Mouse (Mus musculus) hindlimb bud, embryonic 11.5 days (tissue): ENCODE data around the gene Asic4.
A peak's percentile ranks its signal among the peaks of the same experiment; 100 is the strongest.

Experiments used
- DNase-seq: peaks from one replicate; pipeline ENCODE4 v3.0.0-alpha.2; 2012; ENCODE audit warnings: low read depth, low spot score; ENCODE audit errors: extremely low spot score

The Asic4 gene

DNA sequence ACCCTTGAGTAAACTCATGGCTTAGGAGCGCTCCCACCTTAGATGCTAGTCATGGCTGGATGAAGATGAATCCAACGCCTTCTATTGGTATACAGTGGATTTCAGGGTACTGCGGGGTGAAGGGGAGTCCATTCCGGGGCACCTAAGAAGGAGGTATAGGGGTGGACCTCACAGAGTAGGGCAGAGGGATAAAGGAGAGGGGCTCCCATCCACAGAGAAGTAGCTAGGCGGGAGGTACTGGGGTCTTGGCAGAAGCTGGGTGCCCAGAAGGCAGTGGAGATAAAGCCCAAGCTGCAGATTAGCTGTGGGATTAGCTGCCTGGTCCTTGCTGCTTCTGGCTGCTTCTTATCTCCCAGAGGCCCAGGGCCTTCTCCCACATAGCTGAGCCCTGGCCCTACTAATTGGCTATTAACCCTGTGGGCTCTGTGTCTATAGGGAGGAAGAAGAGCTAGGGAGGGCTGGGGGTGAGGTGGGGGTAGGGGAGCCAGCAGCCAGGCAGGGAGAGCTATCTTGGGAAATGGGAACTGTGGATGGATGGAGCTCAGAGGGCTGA is 13.5 kb downstream of the Asic4 start:
- DNase-seq = no peak

- peak; percentile 87 for DNase-seq
Measured at GRCm38 (mm10) chr1:75467215-75467927, 17.1 kb downstream of the Asic4 start.

DNA sequence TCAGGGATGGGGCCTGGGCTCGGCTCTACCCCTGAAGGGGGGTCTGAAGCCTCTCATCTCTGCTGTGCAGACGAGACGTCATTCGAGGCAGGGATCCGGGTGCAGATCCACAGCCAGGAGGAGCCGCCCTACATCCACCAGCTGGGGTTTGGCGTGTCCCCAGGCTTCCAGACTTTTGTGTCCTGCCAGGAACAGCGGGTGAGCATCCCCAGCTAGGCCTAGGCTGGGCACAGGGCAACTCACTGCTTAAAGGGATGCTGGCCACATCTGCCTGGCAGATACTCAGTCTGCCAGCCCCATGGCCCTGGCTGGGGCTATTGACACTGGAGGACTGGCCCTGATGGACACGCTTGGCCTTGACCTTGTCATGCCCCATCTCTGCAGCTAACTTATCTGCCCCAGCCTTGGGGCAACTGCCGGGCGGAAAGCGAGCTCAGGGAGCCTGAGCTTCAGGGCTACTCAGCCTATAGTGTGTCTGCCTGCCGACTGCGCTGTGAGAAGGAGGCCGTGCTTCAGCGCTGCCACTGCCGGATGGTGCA is 19.1 kb downstream of the Asic4 start:
- no peak for DNase-seq

DNA sequence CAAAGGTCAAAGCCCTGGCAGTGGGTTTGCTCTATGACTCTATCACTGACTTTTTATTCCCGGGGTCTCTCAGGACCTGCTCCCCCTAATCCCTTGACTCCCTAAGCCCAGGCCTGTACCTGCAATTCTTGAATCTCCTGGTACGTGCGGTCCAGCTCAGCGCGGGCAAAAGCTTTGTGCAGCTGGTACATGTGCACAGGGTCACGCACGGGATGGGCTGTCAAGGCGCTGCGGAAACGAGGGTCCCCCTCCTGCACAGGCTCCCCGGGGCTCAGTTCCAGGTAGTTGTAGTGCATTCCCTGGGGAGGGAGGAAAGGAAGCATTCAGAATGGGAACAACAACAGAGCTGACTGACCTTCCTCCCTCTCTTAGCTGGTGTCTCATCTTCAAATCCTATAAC is 26.2 kb downstream of the Asic4 start:
- DNase-seq = no peak

DNA sequence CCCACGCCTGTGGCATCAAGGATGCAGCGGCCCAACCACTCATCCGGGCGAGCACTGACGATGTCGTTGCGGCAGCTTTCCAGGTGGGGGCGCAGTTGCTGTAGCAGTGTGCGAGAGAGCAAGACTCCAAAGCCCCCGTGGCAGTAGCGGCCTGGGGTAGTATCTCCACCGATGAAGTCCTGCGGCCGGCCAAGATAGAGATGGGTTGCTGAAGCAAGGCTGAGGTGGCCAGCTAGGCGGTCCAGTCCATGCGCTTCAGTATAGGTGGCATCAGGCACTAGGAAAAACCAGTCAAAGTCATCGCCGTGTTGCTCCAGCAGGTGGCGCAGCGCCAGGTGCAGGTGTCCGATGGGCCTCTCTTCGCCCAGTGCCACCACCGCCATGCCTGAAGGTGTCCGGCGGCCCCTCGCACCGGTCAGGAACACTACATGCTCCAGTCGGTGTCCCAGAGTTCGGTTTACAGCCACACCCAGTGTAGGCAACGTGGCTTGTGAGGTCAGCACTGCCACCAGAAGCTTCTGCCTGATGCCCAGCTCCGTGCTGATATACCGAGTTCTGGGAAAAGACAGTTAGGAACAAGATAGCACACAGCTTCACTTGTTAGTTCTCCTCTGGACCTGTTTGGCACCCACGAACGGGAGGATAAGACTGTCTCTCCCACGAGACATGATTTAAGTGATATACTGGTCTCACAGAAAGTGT is 27.2 kb downstream of the Asic4 start:
- DNase-seq = no peak

DNA sequence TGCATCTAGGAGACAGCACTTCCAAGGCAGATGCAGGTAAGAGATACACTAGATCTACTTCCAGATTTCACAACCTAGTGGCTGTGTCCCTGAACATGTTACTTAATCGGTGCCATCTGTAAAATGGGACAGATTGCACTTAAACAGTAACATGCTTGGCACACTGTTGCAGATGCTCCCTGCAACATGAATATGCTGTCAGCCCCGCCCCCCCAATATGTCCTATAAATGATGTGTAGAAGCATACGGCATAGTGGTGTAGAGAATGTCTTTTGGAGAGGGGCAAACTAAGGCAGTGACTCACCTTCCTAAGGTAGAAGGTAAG is 27.7 kb downstream of the Asic4 start:
- DNase-seq = no peak

GRCm38 (mm10) chr1:75478497-75478896 is 28.3 kb downstream of the Asic4 start:
- DNase-seq = no peak

GRCm38 (mm10) chr1:75478916-75479634 is 28.8 kb downstream of the Asic4 start, which contains the start of the genes Chpf and Tmem198:
Chpf (minus strand) TSS chr1:75479307.
Tmem198 (plus strand) TSS chr1:75479532.
- peak; percentile 78 for DNase-seq

DNA sequence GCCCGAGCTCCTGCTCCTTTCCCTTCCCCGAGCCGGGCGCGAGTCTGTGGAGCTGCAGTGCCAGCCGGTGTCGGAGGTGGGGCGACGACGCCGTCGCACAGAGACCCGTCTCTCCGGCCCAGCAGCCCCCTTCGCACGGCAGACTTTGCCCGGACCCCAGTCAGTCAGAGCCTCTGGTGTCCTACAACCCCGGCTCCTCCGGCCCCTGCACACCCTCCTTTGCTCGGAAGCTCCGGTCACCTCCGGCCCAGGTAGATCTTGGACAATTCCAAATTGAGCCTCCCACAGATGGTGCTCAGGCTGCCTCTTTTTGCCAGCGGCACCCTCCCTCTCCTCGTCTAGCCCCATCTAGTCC is 29.4 kb downstream of the Asic4 start:
- no peak for DNase-seq

GRCm38 (mm10) chr1:75480036-75480435 is 29.8 kb downstream of the Asic4 start:
- DNase-seq = no peak

DNA sequence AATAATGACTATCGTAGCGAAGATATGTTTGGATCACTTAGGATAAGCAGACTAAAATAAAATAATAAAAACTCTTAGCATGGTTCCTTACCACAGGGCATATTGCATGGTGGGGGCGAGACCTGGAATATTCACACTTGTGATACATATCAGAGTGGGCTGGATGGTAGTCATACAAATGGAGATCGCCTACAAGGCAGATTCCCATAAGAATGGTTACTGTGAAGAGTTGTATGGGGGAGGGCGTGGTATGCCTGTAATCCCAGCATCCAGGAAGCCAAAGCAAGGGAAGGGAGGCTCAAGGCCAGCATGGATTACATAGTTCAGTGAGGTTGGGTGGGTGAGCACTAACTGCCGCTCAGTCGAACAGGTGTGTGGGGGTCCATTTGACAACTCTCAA is 30.5 kb downstream of the Asic4 start:
- DNase-seq = no peak

GRCm38 (mm10) chr1:75486561-75486960 is 36.3 kb downstream of the Asic4 start:
- DNase-seq = no peak

GRCm38 (mm10) chr1:75487040-75487404 is 36.8 kb downstream of the Asic4 start:
- DNase-seq = no peak

DNA sequence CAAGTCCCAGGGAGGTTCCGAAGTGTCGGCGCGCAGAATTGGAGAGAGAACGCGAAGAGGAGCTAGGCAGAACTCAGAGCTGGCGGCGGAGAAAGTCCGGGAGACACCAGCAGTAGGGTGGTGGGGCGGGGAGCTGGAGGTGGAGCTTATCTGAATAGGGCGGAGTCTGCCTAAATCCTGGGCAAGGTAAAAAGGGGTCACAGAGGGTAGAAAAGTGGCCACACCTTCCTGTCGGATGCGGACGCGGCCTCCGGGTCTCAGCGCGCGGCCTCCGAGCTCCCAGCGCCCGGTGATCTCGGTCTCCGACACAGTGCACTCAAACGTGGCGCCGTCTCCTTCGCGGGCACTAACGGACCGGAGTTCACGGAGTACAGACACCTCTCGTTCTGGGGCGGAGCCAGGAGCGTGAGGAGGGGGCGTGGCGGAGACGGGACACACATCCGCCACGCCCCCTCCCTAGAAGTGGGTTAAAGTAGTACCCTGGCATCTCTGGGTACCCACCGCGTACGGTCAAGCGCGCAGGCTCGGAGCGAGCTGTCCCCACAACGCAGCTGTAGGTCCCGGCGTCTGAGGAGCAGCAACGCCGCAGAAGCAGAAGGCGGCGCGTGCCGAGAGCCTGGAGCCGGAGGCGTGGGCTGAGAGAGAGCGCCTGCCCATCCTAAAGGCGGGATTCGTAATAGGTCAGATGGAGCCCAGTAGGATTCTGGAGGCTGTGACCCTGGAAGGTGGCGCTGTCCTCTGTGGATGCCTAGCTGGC is 37.3 kb downstream of the Asic4 start:
- DNase-seq = no peak

- no peak for DNase-seq
Measured at GRCm38 (mm10) chr1:75490785-75491551, 40.7 kb downstream of the Asic4 start.

DNA sequence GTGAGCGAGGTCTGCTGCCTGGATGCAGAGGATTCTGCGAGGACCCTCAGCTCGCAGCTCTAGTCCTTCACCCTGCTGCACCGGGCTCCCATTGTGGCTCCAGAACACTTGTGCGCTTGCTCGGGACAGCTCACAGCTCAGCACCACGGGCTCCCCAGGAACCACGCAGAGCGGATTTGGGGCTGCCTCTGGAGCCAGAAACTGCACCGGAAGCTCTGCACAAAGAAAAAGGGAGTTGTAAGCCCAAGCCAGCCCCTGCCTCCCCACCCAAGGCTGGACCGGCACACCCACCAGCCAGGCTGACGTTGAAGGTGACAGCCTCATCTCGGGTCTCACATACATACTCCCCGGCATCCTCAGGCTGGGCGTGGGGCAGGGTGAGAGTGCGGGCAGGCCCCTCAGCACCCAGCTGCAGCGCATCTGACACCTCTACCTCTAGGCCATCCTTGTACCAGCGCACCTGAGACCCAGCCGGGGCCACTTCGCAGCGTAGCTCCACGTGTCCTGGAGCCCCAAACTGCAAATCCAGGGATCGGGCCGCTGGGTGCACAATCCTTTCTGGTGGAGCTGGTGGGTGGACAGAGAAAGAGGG is 42.4 kb downstream of the Asic4 start:
- DNase-seq = no peak

GRCm38 (mm10) chr1:75494878-75495548 is 44.8 kb downstream of the Asic4 start:
- DNase-seq = no peak

- no peak for DNase-seq
Measured at GRCm38 (mm10) chr1:75498897-75499296, 48.7 kb downstream of the Asic4 start.

- no peak for DNase-seq
Measured at GRCm38 (mm10) chr1:75499441-75499840, 49.2 kb downstream of the Asic4 start.
